Mouse (Mus musculus) thymus, postnatal 14 days (tissue): ENCODE measurements around the gene Hmgcs2.
A peak's percentile ranks its signal among the peaks of the same experiment; 100 is the strongest.

Source experiments
- DNase-seq: peaks from one replicate; pipeline ENCODE4 v3.0.0; 2021

Hmgcs2 gene

DNA sequence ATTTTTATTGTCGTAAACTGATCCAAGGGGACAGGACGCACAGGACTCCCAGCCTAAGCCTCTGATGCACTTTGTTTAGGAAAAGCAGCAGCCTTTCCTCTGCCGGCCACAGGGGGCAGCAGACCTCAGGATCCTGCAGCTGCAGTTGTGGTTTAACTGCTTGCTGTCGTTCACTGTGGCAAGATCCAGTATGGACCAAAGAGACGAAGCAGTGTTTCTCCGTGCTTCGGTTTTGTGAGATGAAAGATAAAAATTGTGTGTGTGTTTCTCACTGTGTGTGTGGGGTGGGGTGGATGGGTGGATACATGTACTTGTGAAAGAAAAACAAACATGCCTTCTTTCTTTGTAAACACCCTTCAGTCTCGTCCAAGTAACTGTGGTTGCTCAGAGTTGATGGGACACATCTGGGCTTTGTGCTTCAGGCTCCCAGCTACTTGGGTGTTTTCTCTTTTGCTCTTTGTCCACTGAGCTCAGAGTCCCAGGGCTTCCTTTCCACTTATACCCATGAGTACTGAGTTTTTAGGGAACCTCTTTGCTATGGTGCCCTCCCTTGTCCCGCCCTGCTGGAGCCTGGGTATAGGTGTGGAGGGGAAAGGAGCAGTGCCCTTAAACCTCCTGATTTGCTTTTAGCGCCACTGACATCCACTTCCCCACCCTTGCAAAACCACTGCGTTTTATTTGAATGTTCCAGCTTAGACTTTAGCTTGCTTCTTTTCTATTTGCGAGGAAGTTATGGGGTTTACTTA, 871 bp downstream of the Hmgcs2 start:
- peak; percentile 82 for DNase-seq

DNA sequence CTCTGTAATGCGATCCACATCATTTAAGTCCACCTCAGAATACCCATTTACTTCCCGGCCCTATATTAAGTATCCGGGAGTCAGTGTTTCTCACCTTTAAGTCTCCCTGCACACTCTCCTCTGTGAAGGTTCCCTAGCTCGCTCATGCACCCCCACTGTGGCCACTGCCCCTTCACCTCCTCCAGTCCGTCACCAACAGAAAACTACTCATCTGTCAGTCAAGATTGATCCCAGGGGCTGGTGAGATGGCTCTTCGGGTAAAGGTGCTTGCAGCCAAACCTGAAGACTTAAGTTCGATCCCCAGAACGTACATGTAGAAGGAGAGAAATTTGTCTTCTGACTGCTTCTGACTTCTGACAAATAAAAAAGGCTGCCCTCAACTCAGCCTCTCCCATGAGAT, 2.2 kb downstream of the Hmgcs2 start:
- DNase-seq = no peak

DNA sequence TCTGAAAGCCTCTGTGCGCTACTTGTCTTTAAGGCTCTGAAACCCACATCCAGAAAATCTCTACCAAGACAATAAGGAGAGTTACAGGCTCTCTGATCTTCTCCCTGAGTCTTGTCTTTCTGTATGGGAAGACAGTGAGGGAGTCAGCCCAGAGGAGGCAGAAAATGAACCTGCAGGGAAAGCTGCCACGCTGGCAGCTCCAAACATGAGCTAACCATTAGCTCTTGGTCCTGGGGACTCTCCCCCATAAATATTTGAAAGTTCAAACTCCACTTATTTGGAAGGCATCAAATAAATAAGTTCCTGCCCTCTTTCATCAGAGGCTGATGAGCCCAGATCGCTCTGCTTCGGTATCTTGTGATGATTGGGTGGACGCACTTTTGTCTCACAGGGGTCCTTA, 3.0 kb downstream of the Hmgcs2 start:
- DNase-seq = no peak

DNA sequence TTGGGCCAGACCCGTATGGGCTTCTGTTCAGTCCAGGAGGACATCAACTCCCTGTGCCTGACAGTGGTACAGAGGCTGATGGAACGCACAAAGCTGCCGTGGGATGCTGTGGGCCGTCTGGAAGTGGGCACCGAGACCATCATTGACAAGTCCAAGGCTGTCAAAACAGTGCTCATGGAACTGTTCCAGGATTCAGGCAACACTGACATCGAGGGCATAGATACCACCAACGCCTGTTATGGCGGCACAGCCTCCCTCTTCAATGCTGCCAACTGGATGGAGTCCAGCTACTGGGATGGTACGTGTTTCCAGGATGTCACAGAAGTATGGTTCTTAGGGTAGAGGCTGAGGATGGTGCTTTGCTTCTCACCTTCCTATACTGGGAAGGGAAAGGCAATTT, 10.8 kb downstream of the Hmgcs2 start:
- no peak for DNase-seq

DNA sequence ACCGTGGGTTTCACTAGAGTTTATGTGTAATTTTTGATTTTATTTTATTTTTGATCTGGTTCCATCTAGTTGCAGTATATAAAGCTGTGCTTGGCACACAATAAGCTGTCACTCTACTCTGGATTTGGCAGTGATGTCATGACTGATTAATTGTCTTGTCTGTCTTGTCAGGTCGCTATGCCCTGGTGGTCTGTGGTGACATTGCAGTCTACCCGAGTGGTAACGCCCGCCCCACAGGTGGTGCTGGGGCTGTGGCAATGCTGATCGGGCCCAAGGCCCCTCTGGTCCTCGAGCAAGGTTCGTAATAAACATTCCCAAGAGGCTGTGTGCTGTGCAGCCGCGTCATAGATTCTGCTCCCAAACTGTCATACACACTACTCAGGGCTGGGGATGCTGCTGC, 15.7 kb downstream of the Hmgcs2 start:
- DNase-seq = peak; percentile 37

DNA sequence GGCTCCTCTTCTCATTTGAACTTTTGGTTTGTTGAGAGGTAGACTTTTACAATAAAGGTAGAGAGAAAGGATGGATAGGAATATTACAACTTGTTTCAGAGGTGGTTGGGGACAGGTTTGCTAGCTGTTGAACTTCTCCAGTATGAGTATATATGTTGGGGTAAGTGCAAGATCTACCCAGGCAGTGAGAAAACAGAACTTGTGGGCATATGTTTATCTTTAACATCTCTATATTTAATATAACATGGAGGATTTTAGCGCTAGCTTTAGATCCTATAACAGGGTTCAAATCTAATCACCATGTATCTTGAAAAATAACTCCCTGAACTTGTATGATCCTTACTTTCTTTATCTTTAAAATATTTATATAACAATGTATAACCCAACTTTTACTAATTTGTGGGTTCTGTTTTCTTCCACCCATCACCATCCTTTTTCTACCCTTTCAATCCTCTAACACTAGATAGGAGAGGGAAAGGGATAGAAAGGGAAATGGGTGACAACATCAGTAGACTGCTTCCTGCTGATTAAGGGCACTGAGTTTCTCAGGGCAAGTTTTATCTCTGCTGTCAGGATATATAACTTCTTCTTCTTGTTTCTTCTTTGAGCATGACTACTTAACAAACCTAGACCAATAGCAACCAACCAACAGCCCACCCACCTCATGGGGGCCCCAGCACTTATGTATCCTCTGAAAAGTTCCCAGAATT, 19.3 kb downstream of the Hmgcs2 start:
- DNase-seq = no peak

DNA sequence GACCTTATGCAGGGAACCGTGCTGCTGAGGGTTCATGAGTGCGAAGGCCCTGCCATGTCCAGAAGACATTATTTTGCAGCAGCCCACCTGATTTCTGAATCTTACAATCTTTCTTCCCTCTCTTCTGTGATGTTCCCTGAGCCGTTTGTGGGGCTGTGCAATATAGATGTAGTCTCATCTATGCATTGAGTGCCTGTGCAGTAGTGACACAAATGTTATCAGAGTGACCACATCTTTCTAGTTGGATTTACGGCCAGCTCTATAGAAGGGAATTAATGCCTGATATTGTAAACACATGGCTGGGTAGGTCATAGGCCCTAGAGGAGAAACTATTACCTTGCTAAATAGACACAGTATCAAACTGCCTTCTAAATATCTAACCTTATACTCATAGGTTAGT, 20.0 kb downstream of the Hmgcs2 start:
- no peak for DNase-seq

DNA sequence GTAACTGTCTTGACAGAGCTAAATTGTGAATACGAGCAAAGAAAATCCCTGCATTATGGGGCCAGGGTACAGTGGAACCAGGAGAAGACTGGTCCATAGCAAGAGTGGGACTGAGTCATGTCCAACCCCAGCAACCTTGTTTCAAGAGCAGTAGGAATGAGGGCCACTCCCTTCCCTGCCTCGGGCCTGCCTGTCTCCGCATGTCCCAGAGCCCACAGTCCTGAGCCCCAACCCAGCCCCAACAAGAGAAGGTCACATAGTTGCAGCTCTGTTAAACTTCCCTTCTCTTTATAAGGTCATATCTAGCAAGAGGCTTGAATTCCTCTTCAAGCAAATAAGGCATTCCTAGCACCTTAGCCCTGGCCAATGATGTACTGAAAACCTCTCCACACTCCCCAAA, 21.5 kb downstream of the Hmgcs2 start:
- no peak for DNase-seq

DNA sequence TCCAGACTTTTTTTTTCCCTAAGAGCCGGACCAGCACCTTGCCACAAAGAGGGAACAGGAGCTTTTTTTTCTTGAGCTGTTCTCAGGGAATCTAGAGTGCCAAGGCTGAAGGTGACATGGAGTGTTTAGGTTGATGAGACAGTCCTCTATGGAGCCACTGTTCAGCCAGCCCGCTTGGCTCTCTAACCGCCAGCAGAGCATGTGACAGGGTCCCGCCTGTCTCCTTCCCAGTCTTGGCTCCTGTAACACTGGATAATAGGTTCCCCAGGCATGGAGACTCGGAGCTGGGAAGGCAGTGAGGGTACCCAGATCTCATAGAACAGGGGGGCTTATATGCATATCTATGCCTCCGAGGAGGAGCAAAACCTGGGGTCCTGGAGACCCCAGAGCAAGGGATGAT, 28.4 kb downstream of the Hmgcs2 start:
- DNase-seq = no peak

DNA sequence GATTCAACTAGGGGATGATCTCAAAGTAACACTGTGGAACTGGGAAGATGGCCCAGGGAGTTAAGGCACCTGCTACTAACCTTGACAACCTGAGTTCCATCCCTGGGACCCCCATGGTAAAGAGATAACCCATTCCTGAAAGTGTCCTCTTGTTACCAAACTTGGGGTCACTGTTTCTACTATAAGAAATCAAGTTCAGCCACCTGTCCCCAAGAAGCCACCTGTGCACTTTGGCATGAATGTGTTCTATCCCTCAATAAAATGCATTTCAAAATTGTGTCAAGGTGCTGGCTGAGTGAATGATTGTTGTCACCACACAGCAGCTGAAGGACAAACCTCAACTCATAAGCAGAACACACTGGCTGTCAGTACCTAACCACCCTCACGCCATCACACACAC, 30.2 kb downstream of the Hmgcs2 start:
- no peak for DNase-seq

DNA sequence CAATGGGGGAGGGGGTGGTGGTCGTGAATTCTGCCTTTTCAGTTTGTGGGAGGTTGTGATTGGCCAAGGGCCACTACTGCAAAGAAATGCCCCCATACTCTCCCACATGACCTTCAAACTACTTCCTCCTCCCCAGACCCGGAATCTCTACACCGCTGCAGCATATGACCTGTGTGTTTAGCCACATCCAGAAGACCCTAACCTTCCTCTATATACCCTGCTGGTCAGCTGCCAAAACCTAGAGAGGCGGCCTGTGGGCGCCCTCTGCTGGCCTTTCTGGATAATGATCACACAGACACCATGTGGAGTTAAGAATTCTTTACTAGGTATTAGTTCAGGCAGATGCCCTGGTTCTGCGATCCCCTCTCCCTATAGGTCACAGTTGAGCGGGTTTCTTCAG, 32.6 kb downstream of the Hmgcs2 start:
- DNase-seq = peak; percentile 70

DNA sequence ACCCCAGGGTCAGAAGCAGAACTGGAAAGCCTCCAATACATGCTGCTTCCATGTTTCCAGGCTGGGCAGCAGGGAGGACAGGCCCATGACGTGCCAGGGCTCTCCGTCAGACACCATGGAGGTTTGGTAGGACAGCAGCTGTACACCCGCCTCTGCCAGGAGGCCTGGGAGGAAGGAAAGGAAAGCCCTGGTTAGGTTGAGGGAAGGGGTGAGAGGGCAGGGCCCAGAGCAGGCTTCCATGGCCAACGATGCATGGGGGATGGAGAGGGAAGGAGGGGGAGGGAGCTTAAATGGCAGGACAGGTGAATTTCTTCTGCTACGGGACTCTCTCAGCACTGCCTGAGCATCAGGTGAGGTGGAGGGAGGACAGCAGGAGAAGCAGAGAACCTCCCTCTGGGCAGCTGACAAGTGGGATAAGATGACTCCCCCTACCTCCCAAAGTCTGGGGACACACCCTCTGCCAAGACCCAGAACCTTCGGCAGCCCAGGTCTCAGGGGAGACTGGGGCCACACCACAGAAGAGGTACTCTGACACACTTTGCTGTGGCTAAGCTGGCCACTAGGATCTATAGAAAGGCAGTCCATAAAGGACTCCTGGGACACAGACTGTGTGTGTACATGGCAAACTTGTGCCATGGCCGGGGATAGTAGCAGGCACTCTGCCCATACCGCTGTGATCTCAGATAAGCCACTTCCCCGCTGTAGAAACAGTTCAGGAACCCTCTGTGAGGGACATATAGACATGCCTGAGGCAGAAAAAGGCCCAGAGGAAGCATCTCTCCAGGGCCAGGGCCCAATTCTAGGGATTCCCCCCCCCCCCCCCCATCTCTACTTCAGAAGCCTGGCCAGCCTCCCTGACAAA, 33.3 kb downstream of the Hmgcs2 start:
- DNase-seq = no peak

DNA sequence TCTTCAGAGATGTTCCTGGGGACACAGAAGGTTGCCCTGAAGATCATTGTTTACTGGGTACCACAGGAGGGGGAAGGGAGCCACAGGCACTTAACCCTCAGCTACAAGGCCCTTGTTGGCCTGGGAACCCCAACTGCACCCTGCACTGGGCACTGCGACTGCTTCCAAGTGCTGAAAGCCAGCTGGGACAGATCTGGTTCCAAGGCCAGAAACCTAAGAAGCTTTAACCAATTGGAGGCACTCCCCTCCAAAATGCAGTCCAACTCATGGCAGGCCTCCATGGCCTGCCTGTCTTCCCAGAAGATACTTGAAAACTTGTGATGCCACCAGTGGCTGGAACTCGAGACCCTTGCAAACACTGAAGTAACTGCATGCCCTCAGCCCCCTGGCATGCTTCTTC, 34.9 kb downstream of the Hmgcs2 start:
- DNase-seq = no peak

DNA sequence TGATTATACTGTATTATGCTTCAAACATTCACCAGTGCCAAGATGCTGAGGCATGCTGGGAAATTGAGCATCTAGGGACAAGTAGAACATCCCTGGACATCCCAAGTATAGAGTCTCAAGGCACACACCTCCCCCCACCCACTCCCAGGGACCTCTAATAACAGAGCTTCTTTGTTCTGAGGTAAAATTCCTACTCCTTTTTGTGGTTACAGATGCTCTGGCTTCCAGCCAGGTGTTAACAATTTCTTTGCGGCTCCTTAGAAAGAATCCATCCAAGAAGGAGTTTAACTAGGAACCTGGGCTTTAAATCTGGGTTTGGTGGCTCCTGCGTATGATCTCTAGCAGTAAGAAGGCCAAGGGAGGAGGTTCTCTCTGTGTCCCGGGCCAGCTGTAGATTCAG, 36.9 kb downstream of the Hmgcs2 start:
- no peak for DNase-seq

DNA sequence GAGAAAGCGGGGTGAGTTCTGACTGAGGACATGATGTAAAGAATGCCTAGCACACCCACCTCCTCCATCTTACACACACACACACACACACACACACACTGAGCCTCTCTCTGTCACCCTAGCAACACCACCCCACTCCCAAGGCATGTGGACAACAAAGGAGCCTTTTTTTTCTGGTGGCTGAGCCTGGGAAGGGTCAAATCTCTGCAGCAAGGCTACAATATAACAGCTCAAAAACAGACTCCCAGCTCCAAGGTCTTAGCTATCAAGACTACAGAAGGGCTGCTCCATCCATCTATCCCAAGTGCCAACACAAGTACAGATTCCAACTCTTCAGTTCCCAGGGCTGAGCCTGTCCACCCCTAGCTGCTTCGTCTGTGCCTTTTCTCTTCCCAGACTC, 39.0 kb downstream of the Hmgcs2 start:
- DNase-seq = no peak

DNA sequence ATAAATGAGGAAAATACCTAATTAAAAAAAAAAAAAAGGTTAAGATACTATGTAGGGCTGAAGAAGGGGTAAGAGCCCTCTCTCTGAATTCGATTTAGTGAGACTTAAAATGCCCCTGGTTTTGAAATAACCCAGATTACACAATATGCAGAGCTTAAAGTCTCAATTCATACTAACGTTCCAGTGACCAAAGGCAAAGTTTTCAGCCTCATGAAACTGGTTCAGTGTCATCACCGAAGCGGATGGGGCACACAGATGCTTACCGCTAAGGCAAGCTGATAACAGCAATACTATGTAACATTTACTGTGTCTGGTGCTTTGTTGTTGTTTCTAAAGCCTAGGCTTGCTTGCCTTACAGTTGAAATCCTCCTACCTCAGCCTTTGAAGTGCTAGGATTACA, 42.0 kb downstream of the Hmgcs2 start:
- DNase-seq = no peak

DNA sequence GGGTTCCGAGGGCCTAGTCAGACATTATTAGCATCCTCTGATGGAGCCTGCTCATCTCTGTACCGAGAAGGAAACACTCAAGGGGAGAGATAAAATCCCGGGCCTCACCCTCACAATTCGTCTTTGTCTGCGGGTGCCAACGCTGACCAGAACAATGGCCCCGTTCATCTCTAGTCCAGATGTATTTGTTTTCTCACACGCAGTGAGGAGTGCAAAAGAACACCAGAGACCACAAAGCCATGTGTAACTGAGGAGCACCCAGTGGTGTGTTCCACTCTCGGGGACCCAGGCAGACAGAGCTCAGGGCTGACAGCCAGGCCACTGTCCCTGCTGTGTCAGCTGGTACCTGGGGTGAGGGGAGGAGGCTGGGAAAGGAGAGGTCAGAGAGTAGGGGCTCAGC, 44.0 kb downstream of the Hmgcs2 start:
- DNase-seq = no peak

DNA sequence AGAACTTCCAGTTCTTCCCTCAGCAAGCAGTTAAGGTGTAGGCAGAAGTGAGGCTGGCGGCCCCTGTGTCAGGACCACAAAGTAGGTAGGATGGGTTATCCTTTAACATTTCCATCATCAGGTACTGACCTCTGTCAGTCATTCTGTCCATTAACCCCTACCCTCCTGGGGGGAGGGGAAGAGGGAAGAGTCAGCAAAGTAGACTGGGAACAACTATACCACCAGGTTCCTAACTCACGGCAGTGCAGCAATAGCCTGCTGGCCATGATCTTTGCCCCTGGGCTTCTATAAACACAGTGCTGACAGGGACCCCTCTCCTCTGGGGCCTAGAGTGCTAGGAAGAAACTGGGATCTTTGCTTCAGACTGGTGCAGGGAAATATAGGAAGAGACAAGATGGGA, 53.8 kb downstream of the Hmgcs2 start:
- no peak for DNase-seq

DNA sequence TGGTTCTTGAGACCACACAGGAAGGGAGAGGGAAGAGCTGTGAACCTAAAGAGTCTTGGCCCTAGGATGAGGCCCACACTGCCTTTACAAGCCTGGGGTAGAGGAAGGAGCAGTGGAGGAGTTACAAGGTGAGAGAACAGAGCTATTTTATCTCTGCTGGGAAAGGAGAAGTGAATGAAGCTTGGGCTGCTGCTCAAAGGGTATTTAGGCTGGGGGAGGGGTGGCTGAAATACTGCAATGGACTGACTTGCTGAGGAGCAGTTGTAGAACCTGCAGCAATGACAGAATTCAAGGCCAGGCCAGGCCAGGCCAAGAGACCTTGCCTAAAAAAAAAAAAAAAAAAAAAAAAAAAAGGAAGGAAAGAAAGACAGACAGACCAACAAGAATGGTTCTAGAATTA, 55.1 kb downstream of the Hmgcs2 start:
- DNase-seq = no peak

DNA sequence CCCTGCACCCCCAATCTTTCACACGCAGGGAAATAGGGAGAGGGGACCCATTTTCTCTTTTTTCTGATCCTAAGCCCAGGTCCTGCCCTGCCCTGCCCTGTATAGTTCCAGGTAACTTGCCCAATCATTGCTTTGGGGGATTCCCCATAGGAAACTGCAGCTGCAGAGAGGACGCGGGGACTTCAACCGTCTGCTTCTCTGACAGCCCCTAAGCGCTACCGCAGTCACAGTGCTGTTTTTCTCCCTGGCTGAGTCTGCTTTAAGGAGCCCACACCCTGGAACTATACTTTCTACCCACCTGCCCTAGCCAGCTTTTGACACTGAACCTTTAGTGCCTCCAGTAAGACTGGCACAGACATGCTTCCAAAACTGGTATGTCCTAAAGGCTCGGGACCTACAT, 55.7 kb downstream of the Hmgcs2 start:
- peak; percentile 61 for DNase-seq

DNA sequence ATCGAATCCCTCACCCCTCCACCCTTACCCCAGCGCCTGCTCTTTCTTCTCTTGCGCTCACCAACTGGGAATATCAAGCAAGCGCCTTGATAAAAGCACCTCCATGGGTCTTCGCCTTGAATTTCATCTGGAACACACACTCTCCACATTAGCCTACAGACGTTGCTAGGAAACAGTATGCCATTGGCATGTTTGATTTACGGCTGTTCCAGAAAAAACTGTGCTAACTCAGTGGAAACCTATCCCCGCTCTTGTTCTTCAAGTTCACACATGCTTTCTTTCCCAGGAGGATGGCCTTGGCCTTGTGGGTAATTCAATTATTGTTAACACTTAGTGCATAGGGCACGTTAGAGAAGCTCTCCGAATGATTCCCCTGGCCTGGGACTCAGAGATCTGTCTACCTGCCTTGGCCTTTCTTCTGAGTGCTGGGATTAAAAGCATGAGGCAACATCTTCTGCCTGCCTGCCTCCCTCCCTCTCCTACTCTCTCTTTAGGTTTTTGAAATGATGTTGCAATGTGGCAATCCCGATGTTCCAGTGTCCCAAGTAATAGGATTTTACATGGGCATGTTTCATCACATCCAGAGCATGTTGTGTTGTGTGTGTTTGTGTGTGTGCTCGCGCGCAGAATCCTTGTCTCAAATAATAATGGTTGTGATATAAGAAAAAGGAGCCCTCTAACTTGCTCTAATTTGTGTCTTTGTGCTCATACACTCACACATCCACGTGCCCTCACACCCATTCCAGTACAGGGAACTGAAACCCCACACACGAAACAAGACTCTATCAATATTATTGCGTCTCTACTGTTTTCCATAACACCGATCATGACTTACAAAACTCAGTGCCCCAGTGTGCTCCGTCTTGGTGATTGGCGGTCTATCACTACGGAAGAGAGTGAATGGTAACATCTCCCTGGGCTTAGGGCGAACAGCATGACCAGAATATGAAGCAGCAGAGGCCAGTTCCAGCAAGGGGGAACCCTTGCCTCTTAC, 56.7 kb downstream of the Hmgcs2 start:
- DNase-seq = no peak

DNA sequence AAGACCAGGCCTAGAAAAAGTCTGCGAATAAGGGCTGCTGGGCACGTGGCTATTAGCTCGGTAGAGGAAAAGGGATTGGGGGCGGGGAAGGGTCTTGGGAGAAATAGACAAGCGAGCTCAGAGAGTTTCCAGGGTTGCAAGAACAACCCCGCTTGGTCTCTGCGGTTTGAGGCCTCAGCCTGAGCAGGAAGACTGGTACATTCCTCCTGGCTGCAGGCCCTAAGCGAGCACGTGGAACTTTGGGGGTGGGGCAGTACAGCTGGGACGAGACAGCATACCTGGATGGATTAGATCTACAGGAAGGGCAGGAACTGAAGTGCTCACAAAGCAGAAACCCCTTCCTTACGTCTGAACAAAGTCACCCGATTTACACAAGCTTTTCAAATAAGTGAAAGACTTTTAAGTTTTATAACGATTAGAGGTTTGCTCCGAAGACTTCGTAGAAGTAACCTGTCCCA, 58.4 kb downstream of the Hmgcs2 start:
- DNase-seq = peak; percentile 63
